Mouse (Mus musculus) neural tube, embryonic 13.5 days (tissue): ENCODE measurements around the gene Ly6g6e. TPM values are rescaled to one million over a fixed set of nuclear protein-coding genes. Genes with fewer than 3 reads are reported as not detected.

Experiments
- ATAC-seq: fragments of 200-750 bp; cut with Nextera tagmentation; 2 replicates; pipeline ENCODE4 v1.8.0; 2017; ENCODE audit warnings: low read depth, mild to moderate bottlenecking, moderate TSS enrichment, moderate library complexity
- H3K27ac ChIP-seq: fragments of 300-500 bp; sonication (generic); replicated peaks from 2 replicates; pipeline ENCODE4 v1.5.1; 2015; ENCODE audit warnings: moderate library complexity, mild to moderate bottlenecking, inconsistent platforms
- H3K27me3 ChIP-seq: fragments of 300-500 bp; sonication (generic); 2 replicates; pipeline ENCODE4 v1.6.1; 2015; ENCODE audit warnings: mild to moderate bottlenecking, inconsistent platforms
- H3K36me3 ChIP-seq: fragments of 300-500 bp; sonication (generic); 2 replicates; pipeline ENCODE4 v1.6.1; 2015; ENCODE audit warnings: mild to moderate bottlenecking, inconsistent platforms
- H3K4me1 ChIP-seq: fragments of 300-500 bp; sonication (generic); replicated peaks from 2 replicates; pipeline ENCODE4 v1.6.1; 2015; ENCODE audit warnings: inconsistent platforms
- H3K4me2 ChIP-seq: fragments of 300-500 bp; sonication (generic); 2 replicates; pipeline ENCODE4 v1.6.1; 2015; ENCODE audit warnings: inconsistent platforms, mild to moderate bottlenecking, moderate library complexity
- H3K4me3 ChIP-seq: fragments of 300-500 bp; sonication (generic); 2 replicates; pipeline ENCODE4 v1.5.1; 2015; ENCODE audit warnings: mild to moderate bottlenecking, inconsistent platforms
- H3K9ac ChIP-seq: fragments of 300-500 bp; sonication (generic); 2 replicates; pipeline ENCODE4 v1.6.1; 2015; ENCODE audit warnings: moderate library complexity, mild to moderate bottlenecking, inconsistent platforms
- H3K9me3 ChIP-seq: fragments of 300-500 bp; sonication (generic); 2 replicates; pipeline ENCODE4 v1.6.1; 2016; ENCODE audit warnings: inconsistent platforms
- WGBS: fragments of 180-500 bp; shearing (Covaris S2); methylation state at CpG from one replicate; pipeline ENCODE4 v1.1.7; 2015; 5-methylcytosine and 5-hydroxymethylcytosine counted together
- polyA plus RNA-seq: library from polyadenylated mRNA; unstranded; fragments of >200 nt; fragmentation: Nextera tagmentation; extraction: Ambion mirVana; gene quantifications from 2 replicates; pipeline ENCODE4 v1.2.1, GENCODE M21; 2015

Gene Ly6g6e
- polyA plus RNA-seq, 1 experiment from 2014 or later = 0.46 TPM

GRCm38 (mm10) chr17:35082841-35083576 is 6.3 kb downstream of the Ly6g6e start:
- H3K9me3 ChIP-seq = no peaks in the 10 kb centered on the region
- 82% methylated on average over 16 of the region's 16 CpGs for WGBS
- H3K27me3 ChIP-seq = no peaks in the 10 kb centered on the region
- no peak for ATAC-seq
- no peak overlapping the region for H3K4me2 ChIP-seq
- H3K4me1 ChIP-seq = peaks cover 4% of the 10 kb centered on the region; the same call in 1 of the 2 replicates
- H3K36me3 ChIP-seq = no peaks in the 10 kb centered on the region
- H3K27ac ChIP-seq = no peak overlapping the region
- H3K4me3 ChIP-seq = no peak overlapping the region
- H3K9ac ChIP-seq = no peak overlapping the region

DNA sequence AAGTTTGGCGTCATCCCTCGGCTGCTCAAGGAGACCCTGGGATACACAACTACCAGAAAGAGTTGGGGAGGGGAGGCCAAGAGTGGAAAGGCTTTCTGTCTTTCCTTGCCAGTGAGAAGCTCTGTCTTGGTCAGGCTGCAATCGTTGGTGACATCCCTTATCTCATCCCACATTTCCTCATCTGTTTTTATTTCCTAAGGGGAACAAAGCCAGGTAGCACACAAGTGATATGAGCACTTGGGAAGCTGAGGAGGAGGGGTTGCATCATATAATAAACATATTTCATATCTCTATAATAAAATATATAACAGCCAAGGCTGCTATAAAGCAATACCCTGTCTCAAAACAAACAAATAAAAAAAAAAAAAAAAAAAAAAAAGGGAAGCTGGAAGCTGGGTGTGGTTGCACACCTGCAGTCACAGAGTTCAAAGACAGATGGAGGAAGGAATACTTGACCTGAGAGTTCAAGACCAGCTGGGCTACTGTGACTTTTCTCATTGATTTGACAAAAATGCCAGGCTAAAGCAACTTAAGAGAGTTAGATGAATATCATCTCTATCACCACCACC is 7.3 kb downstream of the Ly6g6e start:
- H3K4me3 ChIP-seq = no peak overlapping the region
- no peak overlapping the region for H3K9ac ChIP-seq
- no peaks in the 10 kb centered on the region for H3K27me3 ChIP-seq
- H3K9me3 ChIP-seq = no peaks in the 10 kb centered on the region
- H3K4me2 ChIP-seq = no peak overlapping the region
- no peaks in the 10 kb centered on the region for H3K4me1 ChIP-seq
- WGBS = 87% methylated on average over 3 of the region's 3 CpGs
- no peak for ATAC-seq
- no peak overlapping the region for H3K27ac ChIP-seq
- H3K36me3 ChIP-seq = no peaks in the 10 kb centered on the region

- no peaks in the 10 kb centered on the region for H3K27me3 ChIP-seq
- H3K36me3 ChIP-seq = no peaks in the 10 kb centered on the region
- H3K4me2 ChIP-seq = no peak within 1 kb of the TSS
- no peak within 1 kb of the TSS for H3K9ac ChIP-seq
- no peak for ATAC-seq
- no peak within 1 kb of the TSS for H3K27ac ChIP-seq
- H3K4me1 ChIP-seq = peaks cover 7% of the 10 kb centered on the region
- WGBS = 88% methylated on average over 7 of the region's 7 CpGs
- no peak within 1 kb of the TSS for H3K4me3 ChIP-seq
- H3K9me3 ChIP-seq = no peaks in the 10 kb centered on the region
Observed at GRCm38 (mm10) chr17:35085208-35085865, 8.6 kb downstream of the Ly6g6e start, which contains the start of gene Ly6g6f. Ly6g6f (minus strand) TSS chr17:35085610.

DNA sequence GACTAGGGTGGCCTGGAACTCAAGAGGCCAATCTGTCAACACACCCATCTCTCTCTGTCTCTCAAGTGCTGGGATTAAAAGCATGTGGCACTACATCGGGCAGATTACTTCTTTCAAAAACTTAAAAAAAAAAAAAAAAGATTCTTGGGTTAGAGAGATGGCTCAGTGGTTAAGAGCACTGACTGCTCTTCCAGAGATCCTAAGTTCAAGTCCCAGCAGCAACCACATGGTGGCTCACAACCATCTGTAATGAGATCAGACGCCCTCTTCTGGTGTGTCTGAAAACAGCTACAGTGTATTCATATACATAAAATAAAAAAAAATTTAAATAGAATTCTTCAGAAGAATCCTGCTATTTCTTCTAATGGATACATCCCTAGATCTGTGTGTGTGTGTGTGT is 11.4 kb downstream of the Ly6g6e start:
- H3K4me1 ChIP-seq = peaks cover 18% of the 10 kb centered on the region
- no peaks in the 10 kb centered on the region for H3K9me3 ChIP-seq
- ATAC-seq = no peak
- H3K36me3 ChIP-seq = peaks cover 17% of the 10 kb centered on the region
- H3K27ac ChIP-seq = no peak overlapping the region
- WGBS = 49% methylated on average over 2 of the region's 2 CpGs
- H3K9ac ChIP-seq = no peak overlapping the region
- no peaks in the 10 kb centered on the region for H3K27me3 ChIP-seq
- no peak overlapping the region for H3K4me2 ChIP-seq
- H3K4me3 ChIP-seq = no peak overlapping the region

DNA sequence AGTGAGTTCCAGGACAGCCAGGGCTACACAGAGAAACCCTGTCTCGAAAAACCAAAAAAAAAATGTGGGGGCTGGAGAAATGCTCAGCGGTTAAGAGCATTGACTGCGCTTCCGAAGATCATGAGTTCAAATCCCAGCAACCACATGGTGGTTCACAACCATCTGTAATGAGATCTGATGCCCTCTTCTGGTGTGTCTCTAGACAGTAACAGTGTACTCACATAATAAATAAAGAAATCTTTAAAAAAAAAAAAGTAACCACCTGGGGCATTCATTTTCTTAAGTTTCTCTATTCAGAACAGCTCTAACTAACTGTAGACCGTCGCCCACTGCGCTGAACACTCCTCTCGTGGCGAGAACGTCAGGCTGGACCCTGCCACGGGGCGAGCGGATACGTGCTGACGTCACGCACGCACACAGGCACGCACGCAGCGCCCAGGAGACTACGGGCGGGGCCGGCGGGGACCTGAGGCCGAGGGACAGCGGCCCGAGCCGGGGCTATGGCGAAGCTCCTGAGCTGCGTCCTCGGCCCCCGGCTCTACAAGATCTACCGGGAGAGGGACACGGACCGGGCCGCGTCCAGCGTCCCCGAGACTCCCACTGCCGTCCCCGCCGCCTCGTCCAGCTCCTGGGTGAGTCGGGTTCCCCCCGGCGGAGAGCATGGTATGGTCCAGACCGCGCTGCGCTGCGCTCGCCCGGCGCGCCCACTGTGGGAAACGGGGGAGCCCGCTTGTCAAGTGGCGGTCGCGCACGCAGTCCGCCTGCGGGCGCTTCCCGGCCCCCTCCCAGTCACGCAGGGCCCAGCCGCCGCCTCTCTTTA is 12.3 kb downstream of the Ly6g6e start, which contains the start of gene Abhd16a:
Gene Abhd16a (plus strand): TSS at position 439 of the 820 bp plus-strand sequence.
- H3K4me3 ChIP-seq = peak within 1 kb of the TSS; percentile 59
- H3K9ac ChIP-seq = peak within 1 kb of the TSS; percentile 89
- WGBS = 3% methylated on average over 67 of the region's 67 CpGs
- peak within 1 kb of the TSS; percentile 98 for H3K27ac ChIP-seq
- H3K4me1 ChIP-seq = peaks cover 18% of the 10 kb centered on the region
- H3K36me3 ChIP-seq = peaks cover 26% of the 10 kb centered on the region
- no peaks in the 10 kb centered on the region for H3K27me3 ChIP-seq
- peak; percentile 98 for ATAC-seq
- peak within 1 kb of the TSS; percentile 72 for H3K4me2 ChIP-seq
- H3K9me3 ChIP-seq = no peaks in the 10 kb centered on the region

GRCm38 (mm10) chr17:35090166-35090932 is 13.6 kb downstream of the Ly6g6e start:
- ATAC-seq = no peak
- Histone ChIP-seq H3K9me3 (no peaks in the 10 kb centered on the region), H3K4me1 (peaks cover 18% of the 10 kb centered on the region), H3K9ac (peak overlapping the region; percentile 89), H3K36me3 (peaks cover 39% of the 10 kb centered on the region), H3K27ac (peak overlapping the region; percentile 98), H3K27me3 (no peaks in the 10 kb centered on the region), H3K4me2 (peak overlapping the region; percentile 72), H3K4me3 (peak overlapping the region; percentile 59)
- 56% methylated on average over 8 of the region's 8 CpGs for WGBS

DNA sequence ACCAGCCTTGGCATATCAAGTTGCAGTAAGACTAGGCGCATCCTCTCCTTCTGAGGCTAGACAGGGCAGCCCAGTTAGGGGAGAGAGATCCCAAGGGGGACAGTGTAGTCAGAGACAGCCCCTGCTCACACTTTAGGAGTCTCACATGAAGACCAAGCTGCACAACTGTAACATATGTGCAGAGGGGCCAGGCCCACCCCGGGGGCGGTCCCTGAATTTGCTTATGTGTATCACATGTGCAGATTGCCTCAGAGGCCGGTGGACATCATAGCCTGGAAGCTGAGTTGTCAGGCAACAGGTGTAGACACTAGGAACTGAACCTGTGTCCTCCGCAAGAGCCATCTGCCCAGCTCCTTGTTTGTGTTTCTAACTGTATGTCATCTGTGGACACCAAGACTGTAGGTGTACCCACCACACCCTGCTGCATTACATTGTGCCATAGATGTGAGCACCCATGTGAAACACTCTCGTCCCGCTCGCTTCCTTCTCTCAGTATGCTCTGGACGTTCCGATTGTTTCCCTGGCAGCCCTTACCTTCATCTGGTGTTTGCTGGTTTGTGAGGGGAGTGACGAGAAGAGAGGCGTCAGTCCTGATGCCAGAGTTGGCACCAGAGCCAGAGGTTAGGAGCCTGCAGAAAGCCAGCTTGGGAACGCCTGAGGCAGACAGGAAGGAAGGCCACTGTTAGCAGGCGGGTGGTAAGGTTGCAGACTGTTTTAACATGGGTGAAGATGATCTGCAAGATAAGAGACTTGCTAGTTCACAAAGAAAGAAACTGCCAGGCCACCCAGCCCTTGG is 15.9 kb downstream of the Ly6g6e start:
- no peaks in the 10 kb centered on the region for H3K27me3 ChIP-seq
- no peak overlapping the region for H3K4me2 ChIP-seq
- no peak overlapping the region for H3K4me3 ChIP-seq
- peaks cover 18% of the 10 kb centered on the region for H3K4me1 ChIP-seq
- no peak overlapping the region for H3K27ac ChIP-seq
- H3K9ac ChIP-seq = no peak overlapping the region
- WGBS = 92% methylated on average over 14 of the region's 14 CpGs
- H3K36me3 ChIP-seq = peaks cover 60% of the 10 kb centered on the region
- no peak for ATAC-seq
- no peaks in the 10 kb centered on the region for H3K9me3 ChIP-seq

GRCm38 (mm10) chr17:35094475-35095365 is 18.0 kb downstream of the Ly6g6e start:
- Histone ChIP-seq H3K36me3 (peaks cover 82% of the 10 kb centered on the region), H3K4me2 (no peak overlapping the region), H3K4me3 (no peak overlapping the region), H3K27ac (no peak overlapping the region), H3K9me3 (no peaks in the 10 kb centered on the region), H3K9ac (no peak overlapping the region; the same call in 1 of the 2 replicates), H3K4me1 (peaks cover 17% of the 10 kb centered on the region), H3K27me3 (no peaks in the 10 kb centered on the region)
- ATAC-seq = no peak
- WGBS = 93% methylated on average over 15 of the region's 15 CpGs

GRCm38 (mm10) chr17:35096597-35096996 is 19.9 kb downstream of the Ly6g6e start:
- Histone ChIP-seq H3K4me2 (no peak overlapping the region), H3K27ac (no peak overlapping the region), H3K4me1 (no peaks in the 10 kb centered on the region), H3K4me3 (no peak overlapping the region), H3K27me3 (no peaks in the 10 kb centered on the region), H3K36me3 (peaks cover 96% of the 10 kb centered on the region), H3K9me3 (no peaks in the 10 kb centered on the region), H3K9ac (no peak overlapping the region)
- no peak for ATAC-seq
- WGBS = 86% methylated on average over 12 of the region's 12 CpGs

GRCm38 (mm10) chr17:35097164-35097655 is 20.5 kb downstream of the Ly6g6e start:
- no peaks in the 10 kb centered on the region for H3K4me1 ChIP-seq
- no peak overlapping the region for H3K27ac ChIP-seq
- no peaks in the 10 kb centered on the region for H3K27me3 ChIP-seq
- ATAC-seq = no peak
- peaks cover 99% of the 10 kb centered on the region for H3K36me3 ChIP-seq
- no peak overlapping the region for H3K4me3 ChIP-seq
- no peak overlapping the region for H3K4me2 ChIP-seq
- no peaks in the 10 kb centered on the region for H3K9me3 ChIP-seq
- WGBS = 87% methylated on average over 12 of the region's 12 CpGs
- H3K9ac ChIP-seq = no peak overlapping the region
